Mouse (Mus musculus) liver, adult 2 months (tissue): ENCODE results near the gene Retreg1.

Experiments
- CTCF ChIP-seq: fragments of 200-500 bp; IDR thresholded peaks from 2 replicates; pipeline ENCODE4 v1.5.1; 2011; ENCODE audit warnings: low read depth, low read length, control low read depth
- POLR2A ChIP-seq: fragments of 200-500 bp; IDR thresholded peaks from 2 replicates; pipeline ENCODE4 v1.6.1; 2011; ENCODE audit warnings: low read length, control low read depth; ENCODE audit not compliant: insufficient read depth; ENCODE audit errors: extremely low read depth

DNA sequence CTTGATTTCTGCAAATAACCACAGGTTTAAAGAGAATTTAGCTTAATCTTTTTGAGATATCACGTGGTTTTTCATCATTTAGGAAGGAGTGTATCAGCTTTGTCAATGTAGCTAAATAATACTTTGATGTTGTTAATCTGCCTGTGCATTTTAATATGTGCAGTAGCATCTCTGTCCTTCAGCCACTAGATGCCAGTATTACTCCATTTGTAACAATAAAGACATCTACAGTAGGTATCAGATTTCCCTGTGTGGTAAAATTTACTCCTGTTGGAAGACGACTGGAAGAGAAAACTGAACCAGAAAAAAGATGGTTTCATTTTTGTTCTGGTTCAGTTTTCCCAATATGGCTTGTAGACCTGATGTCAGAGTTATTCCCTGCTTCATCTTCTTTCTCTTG is 152.5 kb downstream of the Retreg1 start:
- TF ChIP-seq POLR2A, result no peak
- peak; percentile 24; the same call in 1 of the 2 replicates for TF ChIP-seq CTCF
